18 mouse cellular contexts compared by ENCODE assay signal in the genomic region with DNA sequence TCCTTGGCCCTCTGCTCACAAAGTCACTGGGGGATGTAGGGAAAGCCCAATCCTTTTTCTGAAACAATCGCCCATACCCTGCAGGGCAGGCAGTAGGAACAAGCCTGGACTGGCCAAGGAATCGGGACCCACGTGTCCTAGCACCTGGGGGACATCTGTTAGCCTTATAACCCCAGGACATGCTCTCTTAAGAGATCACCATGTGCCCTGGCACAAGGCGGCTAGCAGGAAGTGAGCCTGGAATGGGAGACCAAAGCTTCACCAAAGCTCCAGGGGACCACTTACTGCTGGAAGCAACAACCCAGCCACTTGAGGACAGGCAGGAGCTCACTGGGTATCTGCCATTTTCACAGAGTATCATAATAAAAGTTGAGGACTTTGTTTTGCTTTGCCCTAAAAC.
"Had no signal": no experiment of that assay in that cellular context is flagged by ENCODE, and none has a peak within 500 bp of the region (broad histone marks: within the 10 kb centered on the region; RNA-seq: fewer than 3 reads in every experiment).

No protein-coding gene starts in this region.

- H3K27ac ChIP-seq: midbrain, embryonic 10.5 days; midbrain, embryonic 12.5 days; neural tube, embryonic 13.5 days; neural tube, embryonic 15.5 days had no signal

- H3K27me3 ChIP-seq: midbrain, embryonic 12.5 days; neural tube, embryonic 13.5 days; neural tube, embryonic 15.5 days had no signal

- H3K4me1 ChIP-seq: midbrain, embryonic 12.5 days; neural tube, embryonic 13.5 days; neural tube, embryonic 15.5 days had no signal

- DNase-seq: lung, embryonic 14.5 days; lung, postnatal 10 days; lung, postnatal 4 days; midbrain, embryonic 14.5 days; retina, postnatal 1 day; right cerebral cortex, adult 18-20 months; right cerebral cortex, postnatal 25 days; right cerebral cortex, postnatal 4 days; spleen, adult 18-20 months; thymus, adult 18-20 months; thymus, postnatal 14 days; thymus, postnatal 36 days had no signal

- ATAC-seq: midbrain, embryonic 16.5 days had no signal

- H3K9me3 ChIP-seq: midbrain, embryonic 10.5 days; midbrain, embryonic 12.5 days; neural tube, embryonic 13.5 days; neural tube, embryonic 15.5 days had no signal

- H3K9ac ChIP-seq: lung, embryonic 14.5 days; midbrain, embryonic 12.5 days; neural tube, embryonic 13.5 days; neural tube, embryonic 15.5 days had no signal

- H3K4me2 ChIP-seq: lung, embryonic 14.5 days; midbrain, embryonic 12.5 days; neural tube, embryonic 13.5 days; neural tube, embryonic 15.5 days had no signal

- H3K4me3 ChIP-seq: midbrain, embryonic 10.5 days; midbrain, embryonic 12.5 days; myocyte; neural tube, embryonic 13.5 days; neural tube, embryonic 15.5 days had no signal
